Comparison of ENCODE assay signal across 19 mouse cellular contexts in genomic region chr17:51907031-51907430, GRCm38 (mm10).
A peak's percentile ranks its signal among the peaks of the same experiment; 100 is the strongest.
DNase-seq lines count a peak whose midpoint lies in the region; ATAC-seq and TF ChIP-seq lines count a peak whose summit lies in the region.
"Had no signal": no experiment of that assay in that cellular context is flagged by ENCODE, and none has a peak within 500 bp of the region (broad histone marks: within the 10 kb centered on the region; RNA-seq: fewer than 3 reads in every experiment).

No protein-coding gene starts in this region.

- intact Hi-C loops in gastrocnemius, postnatal 14 days (cut with DNase I; ENCODE audit: low total_unique reads), result no loop called here

- no peak for DNase-seq in heart, postnatal 0 days (ENCODE audit: low spot score)
- no peak for DNase-seq in heart, adult 11 months
- peak; percentile 50 for DNase-seq in thymus, adult 2 months
- DNase-seq in thymus, postnatal 0 days (ENCODE audit: low spot score), result no peak
- DNase-seq in thymus, postnatal 25 days, result peak; percentile 57
- DNase-seq in thymus, postnatal 4 days, result peak; percentile 62
- no peak for DNase-seq in gastrocnemius, postnatal 14 days
- DNase-seq: adrenal gland, adult 2 months; adrenal gland, postnatal 14 days; adrenal gland, postnatal 36 days; cerebellum, adult 11-12 months; cerebellum, adult 2 months; cerebellum, adult 9-10 months; cerebellum, postnatal 25 days; forebrain, postnatal 0 days had no signal

- no peak overlapping the region for H3K4me2 ChIP-seq in heart, postnatal 0 days (ENCODE audit: low read depth, low read length)
- H3K4me2 ChIP-seq: embryonic facial prominence, embryonic 12.5 days; forebrain, embryonic 13.5 days; forebrain, embryonic 15.5 days had no signal

- ATAC-seq in heart, postnatal 0 days (ENCODE audit: insufficient read depth, low read depth), result no peak
- ATAC-seq: forebrain, embryonic 13.5 days; forebrain, embryonic 15.5 days; forebrain, postnatal 0 days had no signal

- no peak for TF ChIP-seq POLR2A in thymus, adult 2 months (IDR thresholded peaks at IDR 0.05; ENCODE audit: control insufficient read depth, extremely low read depth, insufficient read depth, low read length, poor library complexity)

- no peaks in the 10 kb centered on the region for H3K9me3 ChIP-seq in heart, postnatal 0 days (replicated peaks; ENCODE audit: control insufficient read depth, low read length)
- H3K9me3 ChIP-seq: embryonic facial prominence, embryonic 10.5 days; embryonic facial prominence, embryonic 12.5 days; forebrain, embryonic 13.5 days; forebrain, embryonic 15.5 days had no signal

- H3K27ac ChIP-seq in heart, postnatal 0 days (ENCODE audit: low read depth), result peak overlapping the region; percentile 43; the same call in 1 of the 2 replicates
- peak overlapping the region; percentile 89 for H3K27ac ChIP-seq in thymus, adult 2 months (ENCODE audit: control insufficient read depth, insufficient read depth, low read length)
- H3K27ac ChIP-seq: embryonic facial prominence, embryonic 10.5 days; embryonic facial prominence, embryonic 12.5 days; forebrain, embryonic 13.5 days; forebrain, embryonic 15.5 days had no signal

- H3K27me3 ChIP-seq in heart, postnatal 0 days (ENCODE audit: control insufficient read depth, insufficient read depth, low read length), result no peaks in the 10 kb centered on the region
- no peaks in the 10 kb centered on the region for H3K27me3 ChIP-seq in thymus, adult 2 months (ENCODE audit: control insufficient read depth, insufficient read depth, low read length)
- H3K27me3 ChIP-seq: embryonic facial prominence, embryonic 12.5 days; forebrain, embryonic 13.5 days; forebrain, embryonic 15.5 days had no signal

- H3K36me3 ChIP-seq in heart, postnatal 0 days (replicated peaks; ENCODE audit: control insufficient read depth, insufficient read depth, low read length), result no peaks in the 10 kb centered on the region
- H3K36me3 ChIP-seq in thymus, adult 2 months (ENCODE audit: control insufficient read depth, insufficient read depth, low read length), result no peaks in the 10 kb centered on the region
- H3K36me3 ChIP-seq: embryonic facial prominence, embryonic 10.5 days; embryonic facial prominence, embryonic 12.5 days; forebrain, embryonic 15.5 days had no signal

- TF ChIP-seq EP300 in heart, postnatal 0 days (IDR thresholded peaks at IDR 0.05; ENCODE audit: low read depth), result no peak

- 66% methylated on average over 4 of the region's 4 CpGs for WGBS in heart, postnatal 0 days
- WGBS in thymus, adult 2 months, result 81% methylated on average over 4 of the region's 4 CpGs

- H3K4me1 ChIP-seq in heart, postnatal 0 days (ENCODE audit: control insufficient read depth, insufficient read depth), result no peaks in the 10 kb centered on the region
- peaks cover 18% of the 10 kb centered on the region for H3K4me1 ChIP-seq in thymus, adult 2 months (replicated peaks; ENCODE audit: control insufficient read depth, insufficient read depth, low read length)
- H3K4me1 ChIP-seq: embryonic facial prominence, embryonic 10.5 days; embryonic facial prominence, embryonic 12.5 days; forebrain, embryonic 13.5 days; forebrain, embryonic 15.5 days had no signal

- no peak overlapping the region for H3K9ac ChIP-seq in heart, postnatal 0 days (replicated peaks; ENCODE audit: low read depth, low read length)
- H3K9ac ChIP-seq: embryonic facial prominence, embryonic 12.5 days; forebrain, embryonic 13.5 days; forebrain, embryonic 15.5 days; forebrain, postnatal 0 days had no signal

- H3K4me3 ChIP-seq in heart, postnatal 0 days (ENCODE audit: low read depth, low read length), result no peak overlapping the region
- no peak overlapping the region; the same call in 1 of the 2 replicates for H3K4me3 ChIP-seq in thymus, adult 2 months (ENCODE audit: control insufficient read depth, insufficient read depth, low read length)
- H3K4me3 ChIP-seq: embryonic facial prominence, embryonic 10.5 days; embryonic facial prominence, embryonic 12.5 days; forebrain, embryonic 13.5 days; forebrain, embryonic 15.5 days had no signal

- TF ChIP-seq CTCF in heart, postnatal 0 days (IDR thresholded peaks at IDR 0.05; ENCODE audit: low read depth), result no peak
- no peak for TF ChIP-seq CTCF in thymus, adult 2 months (IDR thresholded peaks at IDR 0.05; ENCODE audit: borderline replicate concordance, control insufficient read depth, extremely low read depth, insufficient read depth, low read length, poor library complexity)

Comparison
In these comparisons a context has a peak if more than half of its experiments do, and no peak if none do; other contexts are left out.
1. DNase-seq: peak in thymus, adult 2 months (single experiment), thymus, postnatal 25 days (single experiment) and thymus, postnatal 4 days (single experiment); none in heart, postnatal 0 days (single experiment), heart, adult 11 months (single experiment), thymus, postnatal 0 days (single experiment) and gastrocnemius, postnatal 14 days (single experiment).